Mouse (Mus musculus) midbrain, embryonic 11.5 days (tissue): ENCODE results near the gene Phkb. TPM values are rescaled to one million over a fixed set of nuclear protein-coding genes. Genes with fewer than 3 reads are reported as not detected.

Experiments
- ATAC-seq: fragments of 200-750 bp; cut with Nextera tagmentation; 2 replicates; pipeline ENCODE4 v1.8.0; 2017; ENCODE audit warnings: moderate TSS enrichment, moderate library complexity; ENCODE audit not compliant: low FRiP score
- DNase-seq: peaks from one replicate; pipeline ENCODE4 v3.0.0; 2015; ENCODE audit warnings: low spot score; ENCODE audit errors: missing footprints
- H3K27ac ChIP-seq: fragments of 300-500 bp; sonication (generic); 2 replicates; pipeline ENCODE4 v1.5.1; 2014; ENCODE audit warnings: low read depth, low read length
- H3K27me3 ChIP-seq: fragments of 300-500 bp; sonication (generic); 2 replicates; pipeline ENCODE4 v1.6.1; 2014; ENCODE audit warnings: mild to moderate bottlenecking, low read length, moderate library complexity, mixed read lengths; ENCODE audit not compliant: control insufficient read depth, insufficient read depth
- H3K36me3 ChIP-seq: fragments of 300-500 bp; sonication (generic); 2 replicates; pipeline ENCODE4 v1.6.1; 2014; ENCODE audit warnings: mild to moderate bottlenecking, low read length, moderate library complexity, mixed read lengths; ENCODE audit not compliant: control insufficient read depth, insufficient read depth
- H3K4me1 ChIP-seq: fragments of 300-500 bp; sonication (generic); 2 replicates; pipeline ENCODE4 v1.6.1; 2014; ENCODE audit warnings: low read length; ENCODE audit not compliant: control insufficient read depth, insufficient read depth
- H3K4me2 ChIP-seq: fragments of 300-500 bp; sonication (generic); 2 replicates; pipeline ENCODE4 v1.6.1; 2014; ENCODE audit warnings: mild to moderate bottlenecking, moderate library complexity
- H3K4me3 ChIP-seq: fragments of 300-500 bp; sonication (generic); 2 replicates; pipeline ENCODE4 v1.5.1; 2014; ENCODE audit warnings: low read depth, low read length
- H3K9ac ChIP-seq: fragments of 300-500 bp; sonication (generic); 2 replicates; pipeline ENCODE4 v1.6.1; 2014; ENCODE audit warnings: low read length
- H3K9me3 ChIP-seq: fragments of 300-500 bp; sonication (generic); 2 replicates; pipeline ENCODE4 v1.6.1; 2016; ENCODE audit warnings: low read length; ENCODE audit not compliant: control insufficient read depth
- WGBS: fragments of 180-500 bp; shearing (Covaris S2); extraction: QIAGEN DNeasy Blood & Tissue Kit; methylation state at CpG from one replicate; pipeline ENCODE4 v1.1.7; 2014; 5-methylcytosine and 5-hydroxymethylcytosine counted together
- polyA plus RNA-seq: library from polyadenylated mRNA; unstranded; fragments of >200 nt; fragmentation: Nextera tagmentation; extraction: Ambion mirVana; gene quantifications from 2 replicates; pipeline ENCODE4 v1.2.1, GENCODE M21; 2014

Phkb gene
- polyA plus RNA-seq, 1 experiment from 2014 or later: 49.1 TPM

- Histone ChIP-seq H3K4me1 (no peaks in the 10 kb centered on the region), H3K9me3 (no peaks in the 10 kb centered on the region), H3K4me3 (no peak overlapping the region), H3K27me3 (no peaks in the 10 kb centered on the region), H3K9ac (no peak overlapping the region), H3K36me3 (no peaks in the 10 kb centered on the region), H3K27ac (no peak overlapping the region), H3K4me2 (no peak overlapping the region)
- no peak for ATAC-seq
- DNase-seq: no peak
- WGBS: 27% methylated on average over 2 of the region's 2 CpGs
Measured at GRCm38 (mm10) chr8:86042049-86042448, 201.3 kb downstream of the Phkb start.

DNA sequence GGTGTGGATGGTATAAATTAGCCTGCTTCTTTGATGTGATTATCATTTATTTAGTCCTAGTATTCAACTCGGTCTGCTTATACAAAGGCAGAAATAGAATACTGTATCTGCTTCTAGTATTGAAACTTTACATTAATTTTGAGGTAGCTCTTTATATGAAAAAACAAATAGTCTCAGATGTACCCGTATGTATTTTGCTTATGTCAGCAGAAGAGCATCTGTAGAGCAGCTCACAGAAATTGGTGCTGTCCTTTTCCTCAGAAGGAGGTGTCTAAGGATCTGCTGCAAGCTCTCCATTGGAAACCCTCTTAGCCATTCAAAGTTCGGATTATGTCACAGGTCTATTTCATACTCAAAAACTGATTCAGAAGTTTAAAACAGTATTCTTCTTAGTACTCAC, 210.1 kb downstream of the Phkb start:
- no peaks in the 10 kb centered on the region for H3K27me3 ChIP-seq
- no peak overlapping the region for H3K27ac ChIP-seq
- WGBS: 88% methylated on average over 3 of the region's 3 CpGs
- no peak overlapping the region for H3K4me3 ChIP-seq
- H3K4me2 ChIP-seq: no peak overlapping the region
- no peaks in the 10 kb centered on the region for H3K36me3 ChIP-seq
- H3K9me3 ChIP-seq: no peaks in the 10 kb centered on the region
- no peak overlapping the region for H3K9ac ChIP-seq
- DNase-seq: no peak
- H3K4me1 ChIP-seq: no peaks in the 10 kb centered on the region
- no peak for ATAC-seq

DNA sequence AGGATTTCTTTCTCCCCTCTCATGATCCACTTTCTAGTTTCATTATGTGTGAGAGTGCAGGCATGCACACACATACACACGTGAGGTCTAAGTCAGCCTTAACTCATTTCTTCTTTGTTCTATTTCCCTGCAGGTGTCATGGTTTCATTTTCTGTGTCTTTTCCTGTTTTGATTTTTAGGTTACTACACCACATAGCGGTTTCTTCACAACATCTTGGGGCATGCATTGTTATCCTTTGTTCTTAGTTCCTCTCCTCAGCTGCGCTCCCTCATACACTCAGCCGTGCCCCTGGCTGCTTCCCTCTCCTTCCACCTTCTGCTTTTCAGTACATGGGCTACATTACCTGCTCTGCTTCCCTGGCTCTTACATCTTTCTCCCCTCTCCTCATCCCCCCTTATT, 211.2 kb downstream of the Phkb start:
- H3K27ac ChIP-seq: no peak overlapping the region
- no peaks in the 10 kb centered on the region for H3K4me1 ChIP-seq
- H3K9me3 ChIP-seq: no peaks in the 10 kb centered on the region
- 86% methylated on average over 4 of the region's 4 CpGs for WGBS
- DNase-seq (no peak), ATAC-seq (no peak)
- H3K27me3 ChIP-seq: no peaks in the 10 kb centered on the region
- no peaks in the 10 kb centered on the region for H3K36me3 ChIP-seq
- H3K4me3 ChIP-seq: no peak overlapping the region
- H3K4me2 ChIP-seq: no peak overlapping the region
- no peak overlapping the region for H3K9ac ChIP-seq

DNA sequence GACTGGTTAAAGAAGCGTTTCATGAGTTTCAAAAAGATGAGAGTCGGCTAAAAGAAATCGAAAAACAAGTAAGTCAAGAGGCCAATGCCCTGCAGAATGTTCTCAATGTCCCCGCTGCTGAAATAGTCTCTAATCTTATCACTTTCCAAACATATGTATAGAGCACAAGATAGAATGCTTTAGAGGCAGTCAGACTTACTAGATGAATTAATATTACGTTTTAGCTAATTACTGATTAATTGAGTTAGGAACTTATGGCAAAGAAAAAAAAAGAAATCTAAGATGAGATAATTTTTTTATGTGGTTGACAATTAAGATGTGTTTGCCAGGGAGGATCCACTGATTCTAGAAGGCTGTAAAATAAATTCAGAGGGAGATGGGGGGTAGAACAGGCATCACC, 217.9 kb downstream of the Phkb start:
- Histone ChIP-seq H3K27ac (no peak overlapping the region), H3K36me3 (no peaks in the 10 kb centered on the region; the same call in none of the 2 replicates), H3K4me2 (no peak overlapping the region), H3K9me3 (no peaks in the 10 kb centered on the region), H3K4me3 (no peak overlapping the region), H3K9ac (no peak overlapping the region), H3K27me3 (no peaks in the 10 kb centered on the region), H3K4me1 (no peaks in the 10 kb centered on the region)
- WGBS: 96% methylated on average over 5 of the region's 5 CpGs
- no peak for ATAC-seq
- DNase-seq: no peak

DNA sequence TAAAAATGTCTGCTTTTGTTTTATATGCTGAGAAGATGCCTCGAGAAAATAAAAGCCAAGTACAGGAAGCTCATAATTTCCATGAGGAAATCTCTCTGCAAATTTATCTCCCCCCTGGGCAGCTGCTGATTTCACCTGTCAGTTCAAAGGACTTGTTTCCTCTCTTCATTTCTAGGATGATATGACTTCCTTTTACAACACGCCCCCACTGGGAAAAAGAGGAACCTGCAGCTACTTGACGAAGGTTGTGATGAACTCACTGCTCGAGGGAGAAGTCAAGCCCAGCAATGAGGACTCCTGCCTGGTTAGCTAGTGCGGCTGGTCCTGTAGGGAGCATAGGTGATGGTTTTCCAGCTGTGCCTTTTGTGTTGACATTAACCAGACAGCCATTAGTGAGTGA, 218.4 kb downstream of the Phkb start:
- no peak overlapping the region for H3K4me2 ChIP-seq
- no peaks in the 10 kb centered on the region for H3K9me3 ChIP-seq
- no peak overlapping the region for H3K27ac ChIP-seq
- DNase-seq (no peak), ATAC-seq (no peak)
- 82% methylated on average over 5 of the region's 5 CpGs for WGBS
- no peak overlapping the region for H3K4me3 ChIP-seq
- no peaks in the 10 kb centered on the region for H3K27me3 ChIP-seq
- H3K36me3 ChIP-seq: no peaks in the 10 kb centered on the region; the same call in none of the 2 replicates
- no peak overlapping the region for H3K9ac ChIP-seq
- no peaks in the 10 kb centered on the region for H3K4me1 ChIP-seq

DNA sequence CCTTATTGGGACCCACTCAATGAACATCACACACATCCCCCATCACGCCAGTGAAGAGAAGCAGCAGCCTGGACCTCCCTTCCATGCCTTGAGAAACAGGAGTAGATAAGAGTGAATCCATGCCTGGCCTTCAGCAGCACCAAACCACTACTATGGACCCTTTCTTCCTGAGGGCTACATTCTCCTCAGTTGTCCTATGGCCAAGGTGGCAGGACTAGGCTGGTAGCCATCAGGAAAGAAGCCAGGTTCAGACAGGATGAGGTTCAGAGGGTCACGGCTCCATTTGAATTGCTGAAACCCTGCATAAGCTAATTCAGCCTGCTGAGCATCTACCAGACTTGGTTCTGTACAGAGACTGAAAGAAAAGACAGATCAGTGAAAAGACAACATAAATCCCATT, 222.7 kb downstream of the Phkb start:
- no peak overlapping the region for H3K9ac ChIP-seq
- no peak overlapping the region for H3K4me3 ChIP-seq
- no peaks in the 10 kb centered on the region; the same call in 1 of the 2 replicates for H3K36me3 ChIP-seq
- ATAC-seq: no peak
- no peak overlapping the region for H3K27ac ChIP-seq
- 94% methylated on average over 2 of the region's 2 CpGs for WGBS
- no peak overlapping the region for H3K4me2 ChIP-seq
- no peaks in the 10 kb centered on the region for H3K4me1 ChIP-seq
- DNase-seq: no peak
- no peaks in the 10 kb centered on the region for H3K27me3 ChIP-seq
- no peaks in the 10 kb centered on the region for H3K9me3 ChIP-seq

- Histone ChIP-seq H3K4me2 (no peak overlapping the region), H3K4me1 (no peaks in the 10 kb centered on the region), H3K27ac (no peak overlapping the region), H3K4me3 (no peak overlapping the region), H3K36me3 (no peaks in the 10 kb centered on the region), H3K9ac (no peak overlapping the region), H3K27me3 (no peaks in the 10 kb centered on the region), H3K9me3 (no peaks in the 10 kb centered on the region)
- WGBS: 97% methylated on average over 1 of the region's 1 CpGs
- DNase-seq (no peak), ATAC-seq (no peak)
Measured at GRCm38 (mm10) chr8:86079433-86079832, 238.7 kb downstream of the Phkb start.

GRCm38 (mm10) chr8:86083346-86083745, 242.6 kb downstream of the Phkb start:
- Histone ChIP-seq H3K9ac (no peak overlapping the region), H3K4me3 (no peak overlapping the region), H3K27me3 (no peaks in the 10 kb centered on the region), H3K36me3 (no peaks in the 10 kb centered on the region), H3K4me2 (no peak overlapping the region), H3K4me1 (no peaks in the 10 kb centered on the region), H3K9me3 (no peaks in the 10 kb centered on the region), H3K27ac (no peak overlapping the region)
- no peak for ATAC-seq
- DNase-seq: no peak
- WGBS: 82% methylated on average over 4 of the region's 4 CpGs

DNA sequence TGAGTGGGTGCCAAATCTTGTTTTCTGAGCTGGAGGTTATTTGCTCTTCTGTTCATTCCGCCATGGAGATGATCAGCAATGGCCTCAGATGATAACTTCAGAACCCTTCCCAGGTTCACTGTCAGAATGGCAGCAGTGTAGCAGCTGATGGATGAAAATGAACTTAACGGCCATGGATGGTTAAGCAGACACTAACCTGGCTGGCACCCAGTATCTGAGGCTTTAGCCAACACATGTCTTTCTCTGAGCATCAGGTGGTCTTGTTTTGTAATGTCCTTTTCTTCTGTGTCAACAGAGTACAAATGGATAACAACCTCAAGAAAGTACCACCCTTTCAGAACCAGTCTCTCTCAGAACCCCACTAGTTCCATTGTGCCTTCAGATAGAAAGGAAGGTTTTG, 246.0 kb downstream of the Phkb start:
- 82% methylated on average over 2 of the region's 2 CpGs for WGBS
- no peak for DNase-seq

DNA sequence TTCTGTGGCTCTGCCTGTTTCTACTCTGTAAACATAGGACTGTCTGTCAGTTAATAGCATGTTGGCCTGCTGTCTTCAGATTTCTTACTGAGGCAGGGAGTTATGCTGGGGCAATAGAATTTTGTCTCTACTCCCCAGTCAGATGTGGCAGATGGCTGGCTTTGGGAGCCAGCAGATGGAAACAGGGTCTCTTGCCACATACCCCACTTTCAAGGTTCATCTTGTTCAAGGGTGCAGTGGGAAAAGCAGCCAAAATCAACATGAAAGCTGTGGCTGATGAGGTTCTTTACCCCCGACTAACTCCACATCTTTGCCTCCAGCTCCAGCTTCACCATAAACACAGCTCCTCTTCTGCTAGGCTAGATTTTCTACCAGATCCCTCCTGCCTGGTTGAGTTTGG, 246.7 kb downstream of the Phkb start:
- WGBS: 86% methylated on average over 1 of the region's 1 CpGs
- Histone ChIP-seq H3K4me1 (no peaks in the 10 kb centered on the region), H3K36me3 (no peaks in the 10 kb centered on the region), H3K27ac (no peak overlapping the region), H3K9me3 (no peaks in the 10 kb centered on the region), H3K4me3 (no peak overlapping the region), H3K4me2 (no peak overlapping the region), H3K9ac (no peak overlapping the region), H3K27me3 (no peaks in the 10 kb centered on the region)
- DNase-seq (no peak), ATAC-seq (no peak)

More for the DNA sequence above, 246.0 kb downstream of the Phkb start:
- no peak for ATAC-seq
- Histone ChIP-seq H3K36me3 (no peaks in the 10 kb centered on the region), H3K9me3 (no peaks in the 10 kb centered on the region), H3K27me3 (no peaks in the 10 kb centered on the region), H3K4me2 (no peak overlapping the region), H3K9ac (no peak overlapping the region), H3K4me3 (no peak overlapping the region), H3K27ac (no peak overlapping the region), H3K4me1 (no peaks in the 10 kb centered on the region)
